Comparison of ENCODE assay signal across 22 mouse cellular contexts in genomic region chr2:173691748-173692147, GRCm38 (mm10). TPM values are rescaled to one million over a fixed set of nuclear protein-coding genes. Genes with fewer than 3 reads are reported as not detected.
"Had no signal": no experiment of that assay in that cellular context is flagged by ENCODE, and none has a peak within 500 bp of the region (broad histone marks: within the 10 kb centered on the region; RNA-seq: fewer than 3 reads in every experiment).

No protein-coding gene starts in this region.

- H3K4me2 ChIP-seq: limb, embryonic 15.5 days; liver, embryonic 12.5 days; midbrain, embryonic 12.5 days had no signal

- H3K27ac ChIP-seq: kidney, postnatal 0 days; limb, embryonic 15.5 days; liver, embryonic 12.5 days; midbrain, embryonic 12.5 days had no signal

- DNase-seq: kidney, adult 9 months; kidney, postnatal 36 days; layer of hippocampus, adult 9-11 months; layer of hippocampus, postnatal 36 days; lung, postnatal 14 days; right cerebral cortex, adult 18-20 months; right cerebral cortex, postnatal 25 days; thymus, adult 18-20 months; thymus, postnatal 14 days had no signal

- H3K4me1 ChIP-seq: liver, embryonic 12.5 days had no signal

- H3K27me3 ChIP-seq: limb, embryonic 15.5 days; liver, embryonic 12.5 days; midbrain, embryonic 12.5 days had no signal

- H3K4me3 ChIP-seq: limb, embryonic 15.5 days; liver, embryonic 12.5 days; midbrain, embryonic 12.5 days had no signal

- H3K9me3 ChIP-seq: limb, embryonic 15.5 days; liver, embryonic 12.5 days; midbrain, embryonic 12.5 days had no signal

- ATAC-seq: liver, embryonic 12.5 days; midbrain, embryonic 16.5 days had no signal

- H3K9ac ChIP-seq: limb, embryonic 15.5 days; liver, embryonic 12.5 days; midbrain, embryonic 12.5 days had no signal

RNA-seq across cellular contexts. Expression of gene 1700010B08Rik, which starts 27.5 kb away (rescaled TPM):
- total RNA-seq: layer of hippocampus, adult 18-20 months; layer of hippocampus, postnatal 36 days; left cerebral cortex, adult 8-10 months; left cerebral cortex, postnatal 25 days; megakaryocyte-erythroid progenitor cell, adult 5-6 weeks had no signal
- polyA plus RNA-seq: kidney, postnatal 0 days; limb, embryonic 11.5 days; limb, embryonic 15.5 days; liver, embryonic 12.5 days; liver, embryonic 16.5 days; midbrain, embryonic 12.5 days; midbrain, embryonic 16.5 days; neural tube, embryonic 14.5 days; small intestine, adult 2 months had no signal
